Mouse (Mus musculus) R1 (cell line): ENCODE results near the gene Camsap3.
A peak's percentile ranks its signal among the peaks of the same experiment; 100 is the strongest.

Source experiments
- DNase-seq: peaks from one replicate; pipeline ENCODE4 v3.0.0-alpha.2; 2018; ENCODE audit warnings: low read depth, low spot score

Camsap3 gene

DNA sequence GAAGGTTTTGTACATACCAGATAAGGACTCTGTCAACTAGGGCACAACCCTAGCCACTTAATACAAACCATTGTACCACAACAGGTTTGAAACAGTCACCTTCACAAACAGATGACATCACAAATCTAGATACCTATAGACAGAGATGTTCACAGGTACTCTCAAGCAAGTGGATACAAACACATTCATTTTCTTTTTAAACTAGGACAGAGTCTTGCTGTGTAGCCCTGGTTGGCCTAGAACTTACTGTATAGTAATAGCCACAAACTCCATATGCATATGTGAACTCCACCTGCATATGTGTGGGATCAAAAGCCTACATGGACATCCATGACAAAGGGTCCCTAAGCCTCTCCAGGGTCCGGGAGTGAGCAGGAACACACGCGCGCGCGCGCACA is at the start of gene Camsap3:
TSS of gene Camsap3 (plus strand) at position 301 of the 398 bp plus-strand sequence.
- DNase-seq: no peak

DNA sequence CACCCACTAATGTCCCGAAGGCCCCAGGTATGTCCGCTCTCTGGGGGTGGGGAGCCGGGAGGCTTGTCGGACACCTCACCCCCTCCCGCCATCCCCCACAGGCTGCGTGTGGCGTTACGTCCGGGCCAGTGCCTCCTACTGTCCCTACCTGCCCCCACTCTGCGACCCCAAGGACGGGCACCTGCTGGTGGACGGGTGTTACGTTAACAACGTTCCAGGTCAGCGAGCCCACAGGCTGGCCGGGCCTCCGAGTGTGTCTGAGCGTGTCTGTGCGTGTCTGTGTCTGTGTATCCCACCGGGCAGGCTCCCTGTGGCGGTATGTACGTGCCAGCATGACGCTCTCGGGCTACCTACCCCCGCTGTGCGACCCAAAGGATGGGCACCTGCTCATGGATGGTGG is 49.4 kb upstream of the Camsap3 start:
- no peak for DNase-seq

DNA sequence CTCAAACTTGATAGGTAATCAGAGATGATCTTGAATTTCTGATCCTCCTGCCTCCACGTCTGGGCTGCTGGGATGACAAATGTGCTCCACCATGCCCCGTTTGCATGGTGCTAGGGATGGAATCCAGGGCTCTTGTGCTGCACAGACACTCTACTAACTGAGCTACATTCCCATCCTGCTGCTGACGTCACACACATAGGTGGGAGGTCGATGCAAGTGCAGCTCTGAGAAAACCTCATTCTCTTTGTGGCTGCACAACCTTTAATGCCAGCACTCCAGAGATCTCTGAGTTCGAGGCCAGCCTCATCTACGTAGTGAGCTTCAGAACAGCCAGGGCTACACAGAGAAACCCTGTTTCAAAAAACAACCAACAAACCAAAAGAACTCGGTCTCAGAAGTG is 47.9 kb upstream of the Camsap3 start:
- no peak for DNase-seq

DNA sequence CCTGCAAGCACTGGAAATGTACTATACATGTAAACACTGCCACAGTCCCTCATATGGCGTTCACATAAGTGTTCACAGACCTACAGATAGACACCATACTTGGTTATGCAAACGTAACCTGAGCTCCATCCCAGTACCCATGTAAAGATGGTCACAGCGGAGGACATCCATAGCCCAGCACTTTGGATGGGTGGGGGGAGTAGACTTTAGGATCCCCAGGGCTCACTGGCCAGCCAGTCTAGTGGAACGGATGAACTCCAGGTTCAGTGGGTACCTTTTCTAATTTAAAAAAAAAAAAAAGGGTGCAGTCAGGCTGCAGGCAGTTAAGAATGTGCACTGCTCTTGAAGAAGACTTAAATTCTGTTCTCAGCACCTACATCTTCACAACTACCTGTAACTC is 47.0 kb upstream of the Camsap3 start:
- no peak for DNase-seq

DNA sequence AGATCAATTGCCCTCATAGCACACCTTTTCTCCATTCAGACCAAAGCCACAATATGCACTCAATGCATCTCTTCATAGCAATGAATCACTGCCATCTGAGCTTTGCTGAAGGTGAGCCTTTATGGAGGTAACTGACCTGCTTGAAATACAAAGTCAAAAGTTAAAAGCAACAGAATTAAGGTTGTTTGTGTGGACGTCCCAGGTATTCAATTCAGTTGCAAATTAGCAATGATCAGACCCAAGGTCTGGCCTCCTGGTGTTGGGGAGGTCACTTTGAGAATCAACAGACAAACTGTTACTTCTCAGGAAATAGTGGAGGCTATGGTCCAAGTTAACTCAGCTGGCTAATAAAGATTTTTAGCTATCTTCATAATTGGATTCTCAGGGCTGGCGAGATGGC is 40.6 kb upstream of the Camsap3 start:
- DNase-seq: peak; percentile 77

DNA sequence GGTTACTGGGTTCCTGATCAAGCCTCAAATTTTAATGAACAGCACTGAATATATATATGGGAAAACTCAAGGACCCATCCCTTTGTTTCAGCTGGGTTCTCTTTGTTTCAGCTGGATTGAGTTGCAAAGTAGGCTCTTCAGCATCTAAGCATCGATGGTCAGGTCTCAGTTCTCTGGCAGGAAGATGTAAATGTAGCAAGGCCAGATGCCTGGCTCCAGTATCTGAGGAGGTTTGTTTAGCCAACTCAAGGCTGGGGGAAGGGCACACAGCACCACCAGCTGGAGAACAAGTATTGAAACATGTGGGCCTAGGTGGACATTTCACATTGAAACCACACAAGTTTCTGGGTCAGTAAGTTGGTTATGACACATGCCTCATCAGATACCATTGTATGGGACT is 34.9 kb upstream of the Camsap3 start:
- peak; percentile 92 for DNase-seq

DNA sequence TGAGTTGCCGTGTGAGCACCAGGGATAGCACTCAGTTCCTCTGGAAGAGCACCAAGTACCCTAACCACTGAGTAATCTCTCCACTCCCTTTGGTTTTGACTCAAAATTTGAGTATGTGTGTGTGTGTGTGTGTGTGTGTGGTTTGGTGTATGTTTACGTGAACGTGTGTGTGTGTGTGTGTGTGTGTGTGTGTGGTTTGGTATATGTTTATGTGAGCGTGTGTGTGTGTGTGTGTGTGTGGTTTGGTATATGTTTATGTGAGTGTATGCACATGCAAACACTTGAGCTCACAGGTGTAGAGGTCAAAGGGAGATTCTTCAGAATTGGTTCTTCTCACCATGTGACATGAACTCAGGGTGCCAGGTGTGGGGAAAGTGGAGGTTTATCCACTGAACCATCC is 31.0 kb upstream of the Camsap3 start:
- DNase-seq: no peak

DNA sequence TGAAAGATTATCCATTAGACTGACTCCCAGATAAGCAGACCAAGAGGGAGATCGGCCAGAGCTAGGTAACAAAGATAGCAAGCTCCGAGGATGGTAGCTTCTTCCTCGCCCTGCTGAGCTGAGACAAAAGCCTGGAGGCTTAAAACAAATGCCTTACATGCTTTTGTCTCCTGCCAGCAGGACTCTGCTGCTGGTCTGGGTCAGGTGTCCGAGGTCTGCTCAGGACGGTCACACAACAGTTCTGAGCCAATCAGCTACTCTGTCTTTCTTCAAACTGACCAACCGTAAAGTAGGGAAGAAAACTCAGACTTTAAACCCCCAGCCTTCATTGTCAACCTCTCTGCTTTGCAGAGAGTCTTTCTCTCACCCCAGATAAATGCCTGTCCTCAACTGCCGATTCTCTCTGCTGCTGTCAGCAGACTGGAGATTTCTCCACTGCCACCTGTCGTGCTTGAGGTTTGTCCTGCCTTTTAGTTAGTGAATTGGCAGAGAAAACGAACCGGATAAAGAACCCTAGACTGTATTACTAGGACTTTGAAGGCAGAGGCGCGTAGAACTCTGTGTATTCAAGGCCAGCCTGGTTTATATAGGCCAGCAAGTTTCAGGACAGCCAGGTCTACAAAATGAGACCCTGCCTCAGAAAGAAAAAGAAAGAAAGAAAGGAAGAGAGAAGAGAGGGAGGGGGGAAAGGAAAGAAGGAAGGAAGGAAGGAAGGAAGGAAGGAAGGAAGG is 19.3 kb upstream of the Camsap3 start, which contains the start of gene C330021F23Rik:
TSS of gene C330021F23Rik (plus strand) at position 350 of the 731 bp plus-strand sequence.
- peak; percentile 96 for DNase-seq

DNA sequence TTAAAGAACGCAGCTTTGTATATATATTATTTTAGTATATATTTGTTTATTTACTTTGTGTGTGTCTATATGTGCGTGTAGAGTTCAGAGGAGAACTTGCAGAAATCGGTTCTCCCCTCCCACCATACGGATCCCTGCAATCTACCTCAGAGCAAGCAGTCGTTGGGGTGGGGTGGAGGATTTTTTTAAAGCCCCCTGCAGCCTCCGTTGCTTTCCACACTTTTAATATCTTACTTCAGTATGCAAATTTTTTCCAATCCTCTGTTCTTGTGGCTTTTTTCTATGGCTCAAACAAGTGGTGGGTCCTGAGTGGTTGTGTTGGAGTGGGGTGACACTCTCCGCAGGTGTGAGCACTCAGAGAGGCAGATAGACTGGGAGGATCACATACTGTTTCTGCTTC is 18.7 kb upstream of the Camsap3 start:
- DNase-seq: no peak

DNA sequence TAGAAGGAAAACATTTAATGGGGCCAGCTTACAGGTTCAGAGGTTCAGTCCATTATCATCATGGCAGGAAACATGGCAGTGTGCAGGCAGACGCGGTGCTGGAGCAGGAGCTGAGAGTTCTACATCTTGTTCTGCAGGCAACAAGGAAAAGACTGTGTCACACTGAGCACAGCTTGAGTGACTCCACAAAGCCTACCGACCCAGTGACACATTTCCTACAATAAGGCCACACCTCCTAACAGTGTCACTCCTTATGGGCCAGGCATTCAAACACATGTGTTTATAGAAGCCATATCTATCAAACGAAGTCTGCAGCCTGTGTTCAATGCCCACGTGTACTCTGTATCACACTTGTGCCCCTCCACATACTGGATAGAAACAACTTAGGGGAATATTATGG is 17.3 kb upstream of the Camsap3 start:
- no peak for DNase-seq

DNA sequence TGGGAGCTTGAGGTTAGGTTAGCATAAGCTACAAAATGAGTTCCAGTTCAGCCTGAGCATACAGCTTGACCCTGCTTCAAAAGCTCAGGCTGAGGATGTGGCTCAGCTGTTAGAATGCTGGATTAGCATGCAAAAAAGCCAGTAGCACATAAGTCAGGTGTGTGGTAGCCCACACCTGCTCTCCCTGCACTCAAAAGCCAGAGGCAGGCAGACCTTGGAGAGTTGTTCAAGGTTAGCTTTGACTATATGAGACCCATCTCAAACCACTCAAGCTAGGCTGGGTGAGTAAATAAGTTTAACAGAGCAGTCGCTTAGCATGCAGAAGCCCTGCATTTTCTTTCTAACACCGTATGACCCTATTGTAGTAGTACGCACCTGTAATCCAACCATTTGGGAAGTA is 12.5 kb upstream of the Camsap3 start:
- peak; percentile 61 for DNase-seq

DNA sequence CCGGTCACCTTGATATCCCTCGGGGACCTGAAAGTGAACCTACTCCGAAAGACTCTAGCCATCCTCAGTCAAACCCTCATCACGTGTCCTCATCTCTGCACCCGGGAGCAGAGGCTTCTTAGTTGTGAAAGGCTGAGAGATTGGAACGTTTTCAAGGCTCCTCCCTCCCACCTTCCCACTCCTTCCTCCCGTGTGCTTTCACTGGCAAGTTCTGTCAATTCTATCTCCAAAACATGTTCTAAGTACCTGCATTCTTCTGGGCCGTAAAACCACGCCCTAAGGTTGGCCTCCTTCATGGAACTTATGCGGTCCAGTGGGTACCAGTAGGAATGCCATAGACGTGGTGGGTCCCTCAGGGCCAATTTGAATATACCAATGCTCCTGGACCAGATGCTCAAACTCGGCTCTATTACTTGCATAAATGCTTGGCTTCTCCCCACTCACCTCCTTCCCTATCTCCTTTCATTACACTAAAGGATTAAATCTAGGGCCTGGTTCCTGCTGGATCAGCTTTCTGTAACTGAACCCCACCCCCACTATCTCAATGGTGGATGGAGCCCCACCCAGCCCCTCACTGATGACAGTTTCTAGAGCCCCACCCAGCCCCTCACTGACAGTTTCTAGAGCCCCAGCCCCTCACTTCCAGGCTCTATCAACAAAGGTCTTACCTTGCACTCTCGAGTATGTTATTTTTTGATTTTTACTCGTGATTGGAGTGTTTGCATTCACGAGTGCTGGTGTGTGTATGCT is 10.7 kb upstream of the Camsap3 start:
- peak; percentile 57 for DNase-seq

DNA sequence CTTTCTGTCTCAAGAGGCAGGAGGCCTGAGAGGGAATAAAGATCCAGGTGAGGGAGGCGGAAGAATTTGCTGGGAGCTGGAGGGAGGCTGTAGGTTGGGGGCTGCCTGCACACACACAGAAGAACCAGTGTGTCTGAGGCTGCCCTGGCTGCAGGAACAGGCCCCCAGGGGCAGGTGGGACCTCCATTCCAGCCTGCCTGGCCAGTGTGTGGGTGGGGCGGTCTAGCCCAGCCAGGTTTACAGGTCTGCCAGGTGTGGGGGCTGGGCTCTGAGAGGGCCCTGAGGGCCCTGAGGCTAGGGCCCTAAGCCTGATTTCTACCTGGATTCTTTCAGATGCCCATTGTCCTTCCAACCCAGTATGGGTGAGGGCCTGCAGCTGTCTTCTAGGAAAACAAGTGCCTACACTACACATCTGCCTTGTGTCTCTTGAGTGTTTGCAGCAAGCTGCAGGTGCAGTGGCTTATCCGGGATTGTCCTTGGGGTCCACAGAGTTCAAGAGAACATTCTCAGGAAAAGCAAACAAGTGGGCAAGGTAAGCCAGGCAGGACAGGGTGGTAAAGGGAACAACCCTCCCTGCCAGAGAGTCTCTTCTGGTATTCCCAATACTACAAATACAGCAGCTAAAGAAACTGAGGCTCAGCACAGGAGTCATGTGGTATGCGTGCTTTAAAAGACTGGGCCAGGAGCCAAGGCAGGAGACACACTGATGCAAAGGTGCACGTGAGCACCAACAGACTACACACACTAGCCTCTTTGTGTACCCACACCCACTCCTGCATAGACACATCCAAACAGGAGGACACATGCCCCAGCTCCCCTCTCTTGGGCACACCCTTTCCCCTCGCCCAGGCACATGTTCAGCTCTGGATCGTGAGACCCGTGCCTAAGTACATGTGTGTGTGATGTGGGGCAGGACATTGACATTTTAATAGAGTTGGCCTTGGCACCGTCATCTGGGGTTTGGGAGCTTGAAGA is 7.4 kb upstream of the Camsap3 start:
- DNase-seq: no peak

DNA sequence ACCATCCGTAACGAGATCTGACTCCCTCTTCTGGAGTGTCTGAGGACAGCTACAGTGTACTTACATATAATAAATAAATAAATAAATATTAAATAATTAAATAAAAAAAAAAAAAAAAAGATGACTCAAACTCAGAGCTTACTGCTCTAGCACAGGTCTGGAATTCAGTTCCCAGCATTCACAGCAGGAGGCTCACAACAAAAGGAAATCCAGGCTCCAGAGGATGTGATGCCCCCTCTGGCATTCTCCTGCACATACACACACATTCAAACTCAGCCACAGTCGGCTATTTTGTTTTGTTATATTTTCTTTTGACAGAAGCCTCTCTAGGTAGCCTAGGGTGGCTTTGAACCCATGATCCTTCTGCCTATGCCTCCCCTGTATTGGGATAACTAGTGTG is 5.1 kb upstream of the Camsap3 start:
- peak; percentile 89 for DNase-seq

DNA sequence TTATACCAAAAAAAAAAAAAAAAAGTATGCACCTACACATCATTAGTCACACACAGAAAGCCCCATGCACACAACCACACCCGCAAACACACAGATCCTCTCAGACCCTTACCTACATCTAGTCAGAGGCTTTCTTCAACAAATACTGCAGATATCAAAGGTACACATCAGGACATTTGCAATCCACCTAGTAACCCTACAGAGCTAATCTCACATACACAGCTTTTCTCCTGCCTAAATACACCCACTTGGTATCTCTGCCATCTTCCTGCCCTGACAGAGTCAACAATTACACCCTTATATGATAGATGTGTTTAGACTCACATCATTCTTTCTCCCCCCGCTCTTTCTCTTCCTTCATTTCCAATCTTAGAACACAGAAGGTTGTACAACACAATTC is 641 bp upstream of the Camsap3 start:
- DNase-seq: no peak

DNA sequence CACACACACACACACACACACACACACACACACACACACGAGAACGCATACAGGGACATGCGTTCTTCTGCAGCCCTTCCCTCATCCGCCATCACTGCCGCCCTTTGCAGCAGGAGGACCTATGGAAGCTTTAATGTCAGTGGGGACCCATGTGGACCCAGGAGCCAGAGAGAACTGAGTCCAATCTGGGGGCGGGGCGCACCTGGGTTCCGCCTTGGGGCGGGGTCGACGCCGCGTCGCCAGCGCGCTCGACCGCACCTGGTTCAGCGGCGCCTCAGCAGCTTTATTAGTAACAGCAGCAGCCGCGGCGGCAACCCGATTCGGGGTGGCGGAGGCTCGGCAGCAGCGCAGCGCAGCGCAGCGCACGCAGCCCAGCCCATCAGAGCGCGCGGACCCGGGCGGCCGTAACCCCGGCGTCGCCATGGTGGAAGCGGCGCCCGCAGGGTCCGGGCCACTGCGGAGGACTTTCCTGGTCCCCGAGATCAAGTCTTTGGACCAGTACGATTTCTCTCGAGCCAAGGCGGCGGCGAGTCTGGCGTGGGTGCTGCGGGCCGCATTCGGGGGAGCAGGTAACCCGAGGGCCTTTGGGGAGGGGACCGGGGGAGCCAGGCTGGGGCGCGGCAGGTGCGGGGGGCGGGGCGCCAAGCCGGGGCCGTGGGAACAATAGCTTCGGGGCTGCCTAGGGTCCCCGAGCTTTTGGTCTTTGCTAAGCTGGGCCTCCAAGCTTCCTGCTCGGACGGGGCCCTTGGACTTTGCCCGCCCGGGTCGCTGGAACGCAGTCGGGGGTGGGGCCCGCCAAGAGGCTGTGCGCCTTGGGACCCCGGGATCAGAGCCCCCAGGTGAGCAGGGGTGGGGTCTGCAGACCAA is 531 bp downstream of the Camsap3 start:
- DNase-seq: peak; percentile 87

DNA sequence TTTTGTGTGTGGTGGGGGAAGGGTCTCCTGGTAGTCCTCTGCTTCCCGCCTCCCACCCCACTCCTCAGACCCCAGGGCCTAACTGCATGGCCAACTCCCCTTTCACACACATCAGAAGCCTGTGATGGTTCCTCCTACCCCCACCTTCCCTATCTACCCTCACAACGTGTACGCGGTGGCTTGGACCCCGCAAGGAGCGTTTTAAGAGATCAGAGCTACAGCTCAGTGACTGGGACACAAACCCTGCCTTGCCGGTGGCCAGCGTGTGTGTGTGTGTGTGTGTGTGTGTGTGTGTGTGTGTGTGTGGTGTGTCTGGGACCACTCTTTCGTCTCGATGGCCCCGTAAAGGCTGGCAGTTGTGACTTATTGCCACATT is 1.2 kb downstream of the Camsap3 start:
- peak; percentile 49 for DNase-seq

DNA sequence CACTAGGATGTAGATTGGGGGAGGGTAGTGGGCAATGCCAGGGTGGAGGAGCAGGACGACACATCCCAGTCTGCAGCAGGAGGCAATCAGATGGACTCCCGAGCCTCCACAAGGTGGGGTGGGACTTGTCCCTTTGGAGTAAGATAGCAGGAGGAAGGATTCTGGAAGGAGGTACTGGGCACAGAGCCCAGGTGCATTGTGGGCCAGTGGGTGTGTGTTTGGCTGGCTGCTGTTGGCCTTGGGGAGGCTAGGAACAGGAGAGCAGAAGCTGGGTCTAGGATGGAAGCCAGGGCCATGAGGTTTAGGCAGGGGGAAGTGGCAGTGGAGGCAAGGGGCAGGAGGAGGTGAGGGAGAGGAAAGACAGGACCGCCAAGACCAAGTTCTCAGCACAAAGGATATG is 6.4 kb downstream of the Camsap3 start:
- no peak for DNase-seq

DNA sequence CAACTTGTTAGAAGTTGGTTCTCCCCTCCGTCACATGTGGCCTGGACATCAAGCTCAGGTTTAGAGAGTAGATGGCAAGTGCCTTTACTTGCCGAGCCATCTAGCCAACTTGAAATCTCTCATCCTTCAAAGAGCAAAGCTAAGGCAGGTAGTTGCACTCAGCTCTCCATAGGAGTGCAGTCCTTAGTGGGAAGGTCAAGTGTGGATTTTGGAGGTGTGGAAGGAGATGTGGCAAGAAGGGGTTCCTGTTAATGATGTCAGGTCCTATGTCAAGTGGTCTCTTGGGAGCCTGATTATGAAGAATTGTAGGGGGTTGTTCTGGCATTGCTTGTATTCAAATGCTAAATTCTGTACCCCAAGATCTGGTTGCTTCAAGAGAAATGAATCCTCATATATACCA is 7.4 kb downstream of the Camsap3 start:
- no peak for DNase-seq

DNA sequence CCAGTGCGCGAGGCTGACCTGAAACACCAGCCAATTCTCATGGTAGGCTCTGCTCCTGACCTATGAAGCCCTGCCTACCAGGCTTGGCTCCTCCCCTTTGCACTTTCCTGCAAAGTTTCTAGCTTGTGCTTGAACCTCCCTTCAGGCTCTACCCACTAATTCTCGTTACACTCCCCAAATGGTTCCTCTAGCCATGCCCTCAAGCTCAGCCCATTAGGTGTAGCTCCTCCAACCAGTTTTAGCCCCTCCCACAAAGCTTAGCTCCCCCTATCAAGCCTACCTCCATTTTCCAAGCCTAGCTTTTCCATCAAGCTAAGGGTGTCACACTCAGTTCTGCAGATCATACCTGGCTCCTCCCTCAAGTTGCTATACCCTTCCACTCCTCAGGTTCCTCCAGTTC is 11.0 kb downstream of the Camsap3 start:
- DNase-seq: peak; percentile 96

DNA sequence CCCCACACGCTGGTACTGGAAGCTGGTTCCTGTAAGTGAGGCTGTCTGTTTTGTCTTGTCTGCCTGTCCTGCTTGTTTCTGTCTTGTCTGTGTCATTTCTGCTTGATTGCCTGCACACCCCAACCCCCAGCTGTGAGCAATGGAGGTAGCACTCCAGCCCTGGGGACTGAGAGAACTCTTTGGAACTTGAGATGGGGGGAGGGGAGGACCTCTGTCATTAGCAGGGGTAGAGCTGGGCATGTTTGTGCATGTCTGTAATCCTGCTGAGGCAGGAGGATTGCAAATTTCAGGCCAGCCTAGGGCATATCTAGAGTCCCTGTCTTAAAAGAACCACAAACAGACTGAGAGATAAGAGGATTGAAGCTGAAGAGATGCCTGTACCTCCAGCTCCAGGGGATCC is 12.1 kb downstream of the Camsap3 start:
- peak; percentile 78 for DNase-seq
